16 mouse cellular contexts compared by ENCODE assay signal in the genomic region with DNA sequence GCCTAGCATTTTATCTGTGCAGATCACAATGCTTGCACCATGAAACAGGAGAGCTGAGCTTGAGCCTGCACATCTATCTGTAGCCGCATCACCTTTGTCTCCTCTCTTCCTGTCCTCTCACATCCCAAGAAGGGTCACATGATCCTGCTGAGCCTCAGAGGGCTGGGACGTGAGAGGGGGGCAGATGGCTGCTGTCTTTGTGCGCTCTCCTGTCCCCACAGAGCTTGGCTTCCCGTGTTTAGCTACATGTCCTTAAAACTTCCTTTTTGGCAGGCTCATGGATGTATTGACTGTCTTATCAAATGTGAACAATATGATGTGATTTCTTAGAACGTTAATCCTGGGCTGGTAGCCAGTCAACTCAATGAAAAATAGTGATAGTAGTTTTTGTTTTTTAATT.
"Had no signal": no experiment of that assay in that cellular context is flagged by ENCODE, and none has a peak within 500 bp of the region (broad histone marks: within the 10 kb centered on the region; RNA-seq: fewer than 3 reads in every experiment).

No protein-coding gene starts in this region.

- H3K4me3 ChIP-seq: intestine, embryonic 15.5 days; kidney, embryonic 15.5 days; left cerebral cortex, adult 2 months; liver, embryonic 13.5 days; lung, embryonic 15.5 days; midbrain, embryonic 10.5 days; stomach, embryonic 15.5 days had no signal

- H3K9me3 ChIP-seq: intestine, embryonic 15.5 days; kidney, embryonic 15.5 days; liver, embryonic 13.5 days; lung, embryonic 15.5 days; megakaryocyte, embryonic 14.5 days; midbrain, embryonic 10.5 days; stomach, embryonic 15.5 days had no signal

- H3K9ac ChIP-seq: intestine, embryonic 15.5 days; kidney, embryonic 15.5 days; liver, embryonic 13.5 days; lung, embryonic 15.5 days; stomach, embryonic 15.5 days had no signal

- H3K27me3 ChIP-seq: intestine, embryonic 15.5 days; kidney, embryonic 15.5 days; liver, embryonic 13.5 days; lung, embryonic 15.5 days; stomach, embryonic 15.5 days had no signal

- H3K27ac ChIP-seq: intestine, embryonic 15.5 days; kidney, embryonic 15.5 days; left cerebral cortex, adult 2 months; liver, embryonic 13.5 days; lung, embryonic 15.5 days; macrophage; midbrain, embryonic 10.5 days; stomach, embryonic 15.5 days had no signal

- ATAC-seq: intestine, embryonic 15.5 days had no signal

- H3K4me2 ChIP-seq: intestine, embryonic 15.5 days; kidney, embryonic 15.5 days; liver, embryonic 13.5 days; lung, embryonic 15.5 days; stomach, embryonic 15.5 days had no signal

- H3K4me1 ChIP-seq: intestine, embryonic 15.5 days; kidney, embryonic 15.5 days; liver, embryonic 13.5 days; midbrain, embryonic 10.5 days; stomach, embryonic 15.5 days had no signal

- DNase-seq: kidney, adult 11 months; kidney, adult 8-10 months; kidney, postnatal 10 days; kidney, postnatal 36 days; layer of hippocampus, postnatal 36 days; liver, embryonic 13.5 days; midbrain, embryonic 14.5 days; thymus, postnatal 25 days had no signal

- H3K36me3 ChIP-seq: intestine, embryonic 15.5 days; kidney, embryonic 15.5 days; liver, embryonic 13.5 days; lung, embryonic 15.5 days; midbrain, embryonic 10.5 days; stomach, embryonic 15.5 days had no signal
